Mouse (Mus musculus) forebrain, embryonic 11.5 days (tissue): ENCODE results near the gene Ankrd13b. TPM values are rescaled to one million over a fixed set of nuclear protein-coding genes. Genes with fewer than 3 reads are reported as not detected.
A peak's percentile ranks its signal among the peaks of the same experiment; 100 is the strongest.

ENCODE experiments used
- ATAC-seq: fragments of 200-750 bp; cut with Nextera tagmentation; replicated peaks from 2 replicates; pipeline ENCODE4 v1.8.0; 2017; ENCODE audit warnings: moderate TSS enrichment; ENCODE audit not compliant: low FRiP score
- DNase-seq: peaks from one replicate; pipeline ENCODE4 v3.0.0-alpha.2; 2017; ENCODE audit warnings: low spot score
- H3K27ac ChIP-seq: fragments of 300-500 bp; sonication (generic); 2 replicates; pipeline ENCODE4 v1.5.1; 2014; ENCODE audit warnings: low read depth, low read length
- H3K27me3 ChIP-seq: fragments of 300-500 bp; sonication (generic); 2 replicates; pipeline ENCODE4 v1.6.1; 2014; ENCODE audit warnings: mild to moderate bottlenecking, low read length, mixed read lengths; ENCODE audit not compliant: control insufficient read depth, insufficient read depth
- H3K36me3 ChIP-seq: fragments of 300-500 bp; sonication (generic); 2 replicates; pipeline ENCODE4 v1.6.1; 2014; ENCODE audit warnings: mild to moderate bottlenecking, low read length, moderate library complexity, mixed read lengths; ENCODE audit not compliant: control insufficient read depth, insufficient read depth
- H3K4me1 ChIP-seq: fragments of 300-500 bp; sonication (generic); replicated peaks from 2 replicates; pipeline ENCODE4 v1.6.1; 2014; ENCODE audit warnings: low read length, mixed read lengths; ENCODE audit not compliant: control insufficient read depth, insufficient read depth
- H3K4me2 ChIP-seq: fragments of 300-500 bp; sonication (generic); 2 replicates; pipeline ENCODE4 v1.6.1; 2014; ENCODE audit warnings: low read depth, mild to moderate bottlenecking, low read length, moderate library complexity, mixed read lengths; ENCODE audit not compliant: severe bottlenecking
- H3K4me3 ChIP-seq: fragments of 300-500 bp; sonication (generic); 2 replicates; pipeline ENCODE4 v1.5.1; 2014; ENCODE audit warnings: low read depth, low read length
- H3K9ac ChIP-seq: fragments of 300-500 bp; sonication (generic); 2 replicates; pipeline ENCODE4 v1.6.1; 2014; ENCODE audit warnings: low read length
- H3K9me3 ChIP-seq: fragments of 300-500 bp; sonication (generic); 2 replicates; pipeline ENCODE4 v1.6.1; 2016; ENCODE audit warnings: low read length, mixed read lengths; ENCODE audit not compliant: control insufficient read depth
- WGBS: fragments of 180-500 bp; shearing (Covaris S2); extraction: QIAGEN DNeasy Blood & Tissue Kit; methylation state at CpG from one replicate; pipeline ENCODE4 v1.1.7; 2014; 5-methylcytosine and 5-hydroxymethylcytosine counted together
- polyA plus RNA-seq: library from polyadenylated mRNA; unstranded; fragments of >200 nt; fragmentation: Nextera tagmentation; extraction: Ambion mirVana; gene quantifications from 2 replicates; pipeline ENCODE4 v1.2.1, GENCODE M21; 2014

Ankrd13b gene
- polyA plus RNA-seq, 1 experiment from 2014 or later, result 19.0 TPM

DNA sequence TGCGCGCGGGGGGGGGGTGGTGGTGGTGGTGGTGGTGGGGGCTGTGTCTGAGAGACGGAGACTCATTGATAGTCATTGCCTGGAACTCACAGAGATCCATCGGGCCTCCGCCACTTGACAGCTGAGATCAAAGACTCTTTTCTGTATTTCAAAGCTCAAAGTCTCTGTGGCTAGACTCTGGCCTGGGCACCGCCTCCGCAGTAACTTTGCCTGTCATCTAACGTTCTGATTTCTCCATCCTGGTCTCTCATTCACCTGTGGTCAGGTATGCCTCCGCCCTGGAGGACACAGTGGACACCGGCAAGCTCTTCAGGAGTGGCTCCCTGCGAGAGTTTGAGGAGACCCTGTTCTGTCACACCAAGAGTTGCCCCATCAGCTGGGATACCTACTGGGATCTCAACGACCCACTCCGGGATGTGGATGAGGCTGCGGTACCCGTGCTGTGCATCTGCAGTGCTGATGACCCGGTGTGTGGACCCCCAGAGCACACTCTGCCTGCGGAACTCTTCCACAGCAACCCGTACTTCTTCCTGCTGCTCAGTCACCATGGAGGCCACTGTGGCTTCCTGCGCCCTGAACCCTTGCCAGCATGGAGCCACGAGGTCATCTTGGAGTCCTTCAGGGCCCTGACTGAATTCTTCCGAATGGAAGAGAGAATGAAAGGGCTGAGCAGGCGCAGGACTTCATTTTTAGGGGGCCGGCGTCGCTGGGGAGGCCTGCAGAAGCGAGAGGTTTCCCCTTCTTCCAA is 28.7 kb upstream of the Ankrd13b start:
- ATAC-seq (no peak), DNase-seq (peak; percentile 51)
- Histone ChIP-seq H3K36me3 (no peaks in the 10 kb centered on the region), H3K4me1 (peaks cover 22% of the 10 kb centered on the region), H3K9ac (no peak overlapping the region), H3K27me3 (peaks cover 9% of the 10 kb centered on the region), H3K4me2 (no peak overlapping the region), H3K4me3 (no peak overlapping the region), H3K9me3 (no peaks in the 10 kb centered on the region), H3K27ac (no peak overlapping the region)
- WGBS, result 84% methylated on average over 27 of the region's 27 CpGs

DNA sequence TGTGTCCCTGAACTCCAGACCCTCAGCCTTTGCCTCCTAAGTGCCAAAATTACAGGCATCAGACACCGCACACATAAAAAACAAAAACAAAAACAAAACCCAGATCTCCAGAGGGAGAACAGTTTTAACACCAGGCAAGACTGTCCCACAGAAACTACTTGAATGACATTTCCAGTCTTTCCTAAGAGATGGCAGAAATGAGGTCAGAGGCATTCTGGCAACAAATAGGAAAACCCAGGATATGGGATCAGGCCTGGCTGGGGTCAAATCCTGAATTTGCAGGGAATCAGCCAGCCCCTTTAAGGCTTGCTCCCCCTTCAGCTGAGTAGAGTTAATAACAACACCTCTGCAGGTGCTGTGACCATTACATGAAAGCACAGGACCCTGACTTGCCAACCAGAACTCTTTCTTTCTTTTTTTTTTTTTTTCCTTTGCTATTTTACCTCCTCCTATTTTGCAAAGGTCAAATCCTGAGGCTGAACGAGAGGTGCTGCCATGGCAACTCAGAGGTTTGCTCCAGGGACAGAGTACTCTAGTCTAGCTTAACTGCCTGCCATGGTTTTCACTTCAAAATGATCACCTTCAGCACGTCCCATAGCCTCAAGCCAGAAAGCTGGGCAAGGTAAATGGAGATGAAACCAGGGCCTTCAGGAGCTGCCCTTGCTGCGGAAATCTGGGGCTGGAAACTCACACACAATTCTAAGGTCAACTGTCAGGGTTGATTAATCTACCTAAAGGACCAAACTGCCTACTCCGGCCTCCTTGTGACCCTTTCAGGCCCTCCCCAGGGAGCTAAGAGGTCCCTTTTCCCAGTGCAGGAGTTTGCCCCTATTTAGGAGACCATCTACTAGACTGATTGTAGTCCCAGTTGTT is 27.3 kb upstream of the Ankrd13b start:
- Histone ChIP-seq H3K27me3 (peaks cover 9% of the 10 kb centered on the region), H3K36me3 (no peaks in the 10 kb centered on the region), H3K4me1 (peaks cover 26% of the 10 kb centered on the region), H3K4me2 (no peak overlapping the region), H3K4me3 (no peak overlapping the region), H3K9ac (no peak overlapping the region), H3K9me3 (no peaks in the 10 kb centered on the region), H3K27ac (no peak overlapping the region)
- 59% methylated on average over 5 of the region's 5 CpGs for WGBS
- peak; percentile 46 for DNase-seq
- no peak for ATAC-seq

DNA sequence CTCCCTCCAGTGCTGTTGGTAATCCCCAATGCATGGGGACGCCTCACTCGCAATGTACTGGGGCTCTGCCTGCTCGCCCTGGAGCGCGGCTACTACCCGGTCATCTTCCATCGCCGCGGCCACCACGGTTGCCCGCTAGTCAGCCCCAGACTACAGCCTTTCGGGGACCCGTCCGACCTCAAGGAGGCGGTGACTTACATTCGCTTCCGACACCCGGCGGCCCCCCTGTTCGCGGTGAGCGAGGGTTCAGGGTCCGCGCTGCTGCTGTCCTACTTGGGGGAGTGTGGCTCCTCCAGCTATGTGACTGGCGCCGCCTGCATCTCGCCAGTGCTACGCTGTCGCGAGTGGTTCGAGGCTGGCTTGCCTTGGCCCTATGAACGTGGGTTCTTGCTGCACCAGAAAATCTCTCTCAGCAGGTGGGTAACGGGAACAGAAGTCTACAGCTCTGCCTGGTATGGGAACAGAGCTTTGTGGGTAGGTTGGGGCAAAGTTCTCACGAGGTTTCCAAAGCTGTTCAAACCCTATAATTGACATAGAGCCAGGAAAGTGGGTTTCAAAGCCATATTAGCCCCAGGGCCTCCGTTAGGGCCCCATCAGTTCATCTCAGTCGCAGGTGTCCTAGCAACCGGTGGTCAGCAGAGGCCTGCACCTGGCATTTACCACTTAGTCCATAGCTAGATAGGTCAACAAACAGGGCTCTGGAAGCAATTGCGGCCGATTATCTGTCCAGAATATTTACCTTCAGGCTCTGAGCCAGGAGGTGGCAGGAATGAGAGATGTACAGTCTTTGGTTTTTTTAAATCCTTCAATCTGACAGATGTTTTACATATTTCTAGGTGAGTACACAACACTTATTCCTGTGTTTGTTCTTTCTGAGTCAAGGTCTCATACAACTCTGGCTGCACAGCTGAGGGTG is 26.4 kb upstream of the Ankrd13b start, which contains the start of gene Trp53i13:
Trp53i13 (minus strand) TSS at position 344 of the 916 bp plus-strand sequence.
- peak within 1 kb of the TSS; percentile 44 for H3K4me3 ChIP-seq
- H3K9me3 ChIP-seq, result no peaks in the 10 kb centered on the region
- WGBS, result 5% methylated on average over 39 of the region's 39 CpGs
- peak; percentile 3; the same call in 1 of the 2 replicates for ATAC-seq
- H3K4me1 ChIP-seq, result peaks cover 26% of the 10 kb centered on the region
- peak within 1 kb of the TSS; percentile 92 for H3K4me2 ChIP-seq
- no peak within 1 kb of the TSS for H3K27ac ChIP-seq
- no peak for DNase-seq
- no peaks in the 10 kb centered on the region for H3K36me3 ChIP-seq
- peaks cover 9% of the 10 kb centered on the region for H3K27me3 ChIP-seq
- H3K9ac ChIP-seq, result peak within 1 kb of the TSS; percentile 57

DNA sequence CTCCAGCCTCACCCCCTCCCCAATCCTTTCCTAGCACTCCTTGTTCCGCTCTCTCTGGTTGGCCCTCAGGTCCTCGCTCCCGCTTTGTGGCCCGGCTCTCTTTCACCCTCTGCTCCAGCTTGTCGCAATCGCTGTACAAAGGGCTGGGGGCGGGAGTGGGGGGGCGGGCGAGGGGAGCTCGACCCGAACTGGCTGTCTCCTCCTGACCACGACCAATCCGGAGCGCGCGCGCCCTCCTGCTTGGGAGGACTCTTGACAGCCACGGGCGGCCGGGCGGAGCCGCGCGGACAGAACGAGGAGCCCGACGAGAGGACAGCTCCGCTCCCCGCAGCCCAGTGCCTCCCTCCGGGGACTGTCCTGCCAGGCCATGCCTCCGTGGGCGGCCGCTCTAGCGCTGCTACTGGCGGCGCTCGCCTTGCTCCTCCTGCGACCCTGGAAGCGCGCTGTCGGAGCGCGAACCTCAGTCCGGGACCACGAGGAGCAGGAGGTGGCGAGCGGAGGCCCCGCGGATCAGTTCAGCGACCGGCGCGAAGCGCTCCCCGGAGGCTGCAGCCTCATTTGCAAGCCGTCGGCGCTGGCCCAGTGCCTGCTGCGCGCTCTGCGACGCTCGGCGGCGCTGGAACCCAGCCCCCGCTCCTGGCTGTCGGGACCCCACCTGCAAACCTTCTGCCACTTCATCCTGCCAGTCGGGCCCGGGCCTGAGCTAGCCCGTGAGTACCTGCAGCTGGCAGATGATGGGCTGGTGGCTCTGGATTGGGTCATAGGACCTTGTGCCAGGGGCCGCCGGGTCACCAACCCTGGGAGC is 25.6 kb upstream of the Ankrd13b start, which contains the start of gene Abhd15:
Abhd15 (plus strand) TSS at position 290 of the 805 bp plus-strand sequence.
- Histone ChIP-seq H3K9ac (peak within 1 kb of the TSS; percentile 57), H3K27ac (peak within 1 kb of the TSS; percentile 12; the same call in 1 of the 2 replicates), H3K4me1 (peaks cover 26% of the 10 kb centered on the region)

DNA sequence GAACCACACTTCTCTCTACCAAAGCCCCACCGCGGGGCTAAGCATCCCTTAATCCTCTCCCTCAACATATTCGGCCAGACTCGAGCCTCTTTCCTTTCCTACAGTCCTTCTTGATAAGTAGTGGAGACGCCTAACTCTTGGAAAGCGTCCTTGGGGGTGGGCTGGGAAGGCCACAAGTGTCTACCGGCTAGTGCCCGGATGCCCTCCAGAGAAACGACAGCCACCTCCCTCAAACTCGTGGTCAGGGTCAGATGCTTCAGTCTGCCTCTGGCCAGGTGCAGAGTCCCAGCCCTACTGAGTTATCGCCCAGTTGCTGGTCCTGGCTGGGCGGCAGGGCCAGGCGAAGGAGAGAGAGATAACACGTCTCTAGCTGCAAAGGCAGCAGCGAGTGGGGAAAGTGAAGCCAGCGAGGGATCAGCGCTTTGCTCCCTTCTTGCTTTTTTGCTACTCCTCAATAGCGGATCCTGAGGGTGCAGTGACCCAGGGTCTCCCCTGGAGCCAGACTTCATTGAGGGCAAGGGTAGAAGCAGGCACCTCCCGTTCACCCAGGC is 24.9 kb upstream of the Ankrd13b start:
- Histone ChIP-seq H3K27ac (peak overlapping the region; percentile 12; the same call in 1 of the 2 replicates), H3K4me2 (peak overlapping the region; percentile 92), H3K9ac (peak overlapping the region; percentile 57), H3K4me3 (peak overlapping the region; percentile 44), H3K27me3 (peaks cover 9% of the 10 kb centered on the region), H3K9me3 (no peaks in the 10 kb centered on the region), H3K4me1 (peaks cover 26% of the 10 kb centered on the region), H3K36me3 (no peaks in the 10 kb centered on the region)
- ATAC-seq (no peak), DNase-seq (peak; percentile 65)
- WGBS, result 3% methylated on average over 18 of the region's 19 CpGs

More for the DNA sequence above, 25.6 kb upstream of the Ankrd13b start, which contains the start of gene Abhd15:
- Histone ChIP-seq H3K9me3 (no peaks in the 10 kb centered on the region), H3K4me2 (peak within 1 kb of the TSS; percentile 92), H3K4me3 (peak within 1 kb of the TSS; percentile 44), H3K27me3 (peaks cover 9% of the 10 kb centered on the region), H3K36me3 (no peaks in the 10 kb centered on the region)
- WGBS, result under 1% methylated on average over 69 of the region's 72 CpGs
- ATAC-seq, result peak; percentile 66
- peak; percentile 93 for DNase-seq

DNA sequence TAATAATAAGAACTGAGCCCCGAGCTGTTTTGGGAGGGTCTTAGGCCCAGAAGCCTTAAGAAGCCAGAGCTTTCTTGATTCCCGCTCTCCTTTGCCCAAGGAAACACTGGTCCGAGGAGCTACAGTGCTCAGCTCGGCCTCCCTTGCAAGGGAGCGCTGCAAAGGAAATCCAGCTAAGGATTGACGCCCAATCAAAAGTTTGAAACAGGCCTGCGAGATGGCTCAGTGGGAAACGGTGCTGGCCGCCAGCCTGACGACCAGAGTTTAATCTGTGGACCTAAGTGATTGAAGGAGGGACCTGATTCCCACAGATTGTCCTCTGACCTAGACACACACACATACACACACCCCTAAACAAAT is 24.3 kb upstream of the Ankrd13b start:
- ATAC-seq, result no peak

DNA sequence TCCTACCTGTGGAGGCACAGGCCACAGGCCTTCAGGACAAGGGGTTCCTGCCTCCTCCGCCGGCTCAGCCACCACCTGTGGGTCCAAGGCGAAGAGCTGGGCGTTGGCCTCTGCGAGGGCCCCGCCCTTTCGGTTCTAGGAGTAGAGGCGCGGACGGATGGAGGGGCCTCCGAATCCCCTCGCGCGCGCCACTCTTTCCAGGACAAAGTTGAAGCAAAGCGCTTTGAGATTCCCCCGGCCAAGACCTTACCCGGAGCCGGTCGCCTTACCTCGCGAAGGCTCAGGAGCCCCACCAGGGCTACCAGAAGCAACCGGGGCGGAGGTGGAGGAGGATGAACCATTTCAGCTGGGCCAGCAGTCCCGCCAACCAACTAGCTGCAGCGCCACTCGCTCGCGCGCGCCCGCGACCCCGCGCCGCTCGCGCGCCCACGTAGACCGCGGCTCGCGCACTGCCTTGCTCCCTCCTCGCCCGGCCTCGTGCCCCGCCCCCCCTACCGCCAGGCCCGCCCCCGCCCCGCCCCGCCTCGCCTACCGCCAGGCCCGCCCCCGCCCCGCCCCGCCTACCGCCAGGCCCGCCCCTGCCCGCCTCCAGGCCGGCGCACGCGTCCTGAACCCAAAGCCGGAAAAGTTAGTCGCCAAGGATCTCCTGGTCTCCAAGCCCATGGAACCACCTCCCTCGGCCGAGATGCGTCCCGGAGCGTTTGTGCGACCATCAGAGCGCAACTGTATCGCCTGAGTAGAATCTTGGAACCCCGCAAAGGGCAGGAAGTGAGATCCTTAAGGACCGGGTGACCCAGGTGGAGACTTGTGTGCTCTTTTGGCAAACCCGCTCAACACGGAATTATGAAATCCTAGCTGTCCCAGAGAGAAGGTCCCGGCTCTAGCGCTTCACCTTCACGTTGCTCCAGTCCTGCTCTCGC is 23.7 kb upstream of the Ankrd13b start:
- H3K36me3 ChIP-seq, result no peaks in the 10 kb centered on the region
- H3K4me3 ChIP-seq, result peak overlapping the region; percentile 58
- H3K27ac ChIP-seq, result no peak overlapping the region
- DNase-seq (peak; percentile 97), ATAC-seq (peak; percentile 62)
- peak overlapping the region; percentile 73 for H3K9ac ChIP-seq
- peaks cover 26% of the 10 kb centered on the region for H3K4me1 ChIP-seq
- peak overlapping the region; percentile 80 for H3K4me2 ChIP-seq
- H3K9me3 ChIP-seq, result no peaks in the 10 kb centered on the region
- under 1% methylated on average over 81 of the region's 84 CpGs for WGBS
- peaks cover 9% of the 10 kb centered on the region for H3K27me3 ChIP-seq

More for the DNA sequence above, 24.3 kb upstream of the Ankrd13b start:
- peaks cover 9% of the 10 kb centered on the region for H3K27me3 ChIP-seq
- peak overlapping the region; percentile 58 for H3K4me3 ChIP-seq
- DNase-seq, result no peak
- no peak overlapping the region for H3K27ac ChIP-seq
- peak overlapping the region; percentile 67 for H3K4me2 ChIP-seq
- WGBS, result 2% methylated on average over 10 of the region's 10 CpGs
- peak overlapping the region; percentile 50 for H3K9ac ChIP-seq
- H3K36me3 ChIP-seq, result no peaks in the 10 kb centered on the region
- H3K4me1 ChIP-seq, result peaks cover 26% of the 10 kb centered on the region
- H3K9me3 ChIP-seq, result no peaks in the 10 kb centered on the region
